ENCODE assay signal across 8 mouse cellular contexts in genomic region chr5:96793953-96794635, GRCm38 (mm10). TPM values are rescaled to one million over a fixed set of nuclear protein-coding genes. Genes with fewer than 3 reads are reported as not detected.
DNase-seq lines count a peak whose midpoint lies in the region; ATAC-seq and TF ChIP-seq lines count a peak whose summit lies in the region.

No protein-coding gene starts in this region.

- H3K9me3 ChIP-seq in heart, embryonic 11.5 days (replicated peaks; ENCODE audit: control insufficient read depth, low read length): no peaks in the 10 kb centered on the region
- H3K9me3 ChIP-seq in liver, embryonic 13.5 days (replicated peaks): no peaks in the 10 kb centered on the region
- H3K9me3 ChIP-seq in stomach, embryonic 15.5 days: no peaks in the 10 kb centered on the region

- no peak for TF ChIP-seq POLR2A in liver, adult 2 months (IDR thresholded peaks at IDR 0.05; ENCODE audit: extremely low read depth, insufficient read depth, low read length)

- H3K4me1 ChIP-seq in liver, adult 2 months (ENCODE audit: control insufficient read depth, insufficient read depth, low read length): no peaks in the 10 kb centered on the region
- no peaks in the 10 kb centered on the region for H3K4me1 ChIP-seq in heart, embryonic 11.5 days (ENCODE audit: control insufficient read depth, insufficient read depth, low read length)
- H3K4me1 ChIP-seq in liver, embryonic 13.5 days (replicated peaks): peaks cover 9% of the 10 kb centered on the region; the same call in 1 of the 2 replicates
- no peaks in the 10 kb centered on the region for H3K4me1 ChIP-seq in stomach, embryonic 15.5 days

- H3K4me3 ChIP-seq in liver, adult 2 months (ENCODE audit: insufficient read depth, low read depth, low read length): peak overlapping the region; percentile 41; the same call in 1 of the 2 replicates
- H3K4me3 ChIP-seq in heart, embryonic 11.5 days (ENCODE audit: low read depth, low read length): peak overlapping the region; percentile 55
- H3K4me3 ChIP-seq in liver, embryonic 13.5 days (replicated peaks): peak overlapping the region; percentile 49
- H3K4me3 ChIP-seq in stomach, embryonic 15.5 days (replicated peaks): peak overlapping the region; percentile 54

- WGBS in liver, adult 2 months: 41% methylated on average over 10 of the region's 10 CpGs
- WGBS in heart, embryonic 11.5 days (ENCODE audit: insufficient replicate concordance): 40% methylated on average over 10 of the region's 10 CpGs
- WGBS in liver, embryonic 13.5 days (ENCODE audit: insufficient replicate concordance): 16% methylated on average over 10 of the region's 10 CpGs
- WGBS in stomach, embryonic 15.5 days: 30% methylated on average over 10 of the region's 10 CpGs

- TF ChIP-seq CTCF in liver, adult 2 months (IDR thresholded peaks at IDR 0.05; ENCODE audit: low read depth, low read length): no peak

- H3K9ac ChIP-seq in liver, adult 2 months (ENCODE audit: low read depth, low read length): no peak overlapping the region; the same call in 1 of the 2 replicates
- no peak overlapping the region for H3K9ac ChIP-seq in heart, embryonic 11.5 days (ENCODE audit: low read depth, low read length)
- no peak overlapping the region for H3K9ac ChIP-seq in liver, embryonic 13.5 days
- H3K9ac ChIP-seq in stomach, embryonic 15.5 days: no peak overlapping the region

- peak overlapping the region; percentile 85 for H3K4me2 ChIP-seq in heart, embryonic 11.5 days
- peak overlapping the region; percentile 64 for H3K4me2 ChIP-seq in liver, embryonic 13.5 days
- peak overlapping the region; percentile 81 for H3K4me2 ChIP-seq in stomach, embryonic 15.5 days

- H3K36me3 ChIP-seq in liver, adult 2 months (ENCODE audit: control insufficient read depth, insufficient read depth, low read length): no peaks in the 10 kb centered on the region
- H3K36me3 ChIP-seq in heart, embryonic 11.5 days (ENCODE audit: control insufficient read depth, insufficient read depth, low read length): no peaks in the 10 kb centered on the region
- H3K36me3 ChIP-seq in liver, embryonic 13.5 days: no peaks in the 10 kb centered on the region
- H3K36me3 ChIP-seq in stomach, embryonic 15.5 days: no peaks in the 10 kb centered on the region

- H3K27me3 ChIP-seq in liver, adult 2 months (ENCODE audit: control insufficient read depth, insufficient read depth, low read length): 0 out of 2 replicates have a peak, but pooled peaks cover 2% of the 10 kb centered on the region
- H3K27me3 ChIP-seq in heart, embryonic 11.5 days (ENCODE audit: control insufficient read depth, insufficient read depth, low read length): no peaks in the 10 kb centered on the region
- peaks cover 31% of the 10 kb centered on the region for H3K27me3 ChIP-seq in liver, embryonic 13.5 days
- no peaks in the 10 kb centered on the region for H3K27me3 ChIP-seq in stomach, embryonic 15.5 days (replicated peaks)

- no peak overlapping the region for H3K27ac ChIP-seq in liver, adult 2 months (replicated peaks; ENCODE audit: insufficient read depth, low read depth, low read length)
- no peak overlapping the region for H3K27ac ChIP-seq in heart, embryonic 11.5 days (ENCODE audit: low read depth, low read length)
- H3K27ac ChIP-seq in liver, embryonic 13.5 days: no peak overlapping the region
- H3K27ac ChIP-seq in stomach, embryonic 15.5 days: peak overlapping the region; percentile 55

- no peaks in the 10 kb centered on the region for H3K79me2 ChIP-seq in liver, adult 2 months (ENCODE audit: control insufficient read depth, insufficient read depth, low read length)

- peak; percentile 7 for DNase-seq in liver, adult 2 months (ENCODE audit: extremely low read depth, low read depth, low spot score)
- no peak for DNase-seq in liver
- no peak for DNase-seq in liver, embryonic 13.5 days
- no peak for DNase-seq in MN1 (ENCODE audit: low spot score)
- DNase-seq in adipocyte (ENCODE audit: low spot score): no peak
- DNase-seq in urinary bladder, postnatal 14 days (ENCODE audit: low spot score): no peak

- ATAC-seq in heart, embryonic 11.5 days (replicated peaks; ENCODE audit: insufficient number of reproducible peaks, low FRiP score, low TSS enrichment): no peak
- ATAC-seq in liver, embryonic 13.5 days (ENCODE audit: low read depth): no peak
- no peak for ATAC-seq in stomach, embryonic 15.5 days (ENCODE audit: insufficient read depth, low FRiP score, low read depth)

RNA-seq across cellular contexts. Expression of gene Anxa3, which starts 1.0 kb away (rescaled TPM):
- total RNA-seq in liver, adult 2 months (2014; rRNA removed): 7.3 and 7.8 TPM in 2 replicates
- polyA plus RNA-seq in liver, adult 2 months (2012; rRNA removed): 1.5 and 1.7 TPM in 2 replicates
- 62.9 and 63.0 TPM in 2 replicates for polyA plus RNA-seq in heart, embryonic 11.5 days (2014; fragmentation: Nextera tagmentation; extraction: Ambion mirVana)
- 15.5 and 16.7 TPM in 2 replicates for polyA plus RNA-seq in liver, embryonic 13.5 days (2015; fragmentation: Nextera tagmentation; extraction: Ambion mirVana)
- 55.8 and 66.4 TPM in 2 replicates for polyA plus RNA-seq in stomach, embryonic 15.5 days (2015; fragmentation: Nextera tagmentation; extraction: Ambion mirVana)
